Mouse (Mus musculus) forebrain, embryonic 10.5 days (tissue): ENCODE results near the gene Sv2a. TPM values are rescaled to one million over a fixed set of nuclear protein-coding genes. Genes with fewer than 3 reads are reported as not detected.
"Not testable (repeated sequence)": the region's sequence is repeated elsewhere in the genome, so short reads cannot be mapped to it uniquely, and the experiment has no call there.

Experiments used
- DNase-seq: peaks from one replicate; pipeline ENCODE4 v3.0.0-alpha.2; 2017; ENCODE audit warnings: low spot score; ENCODE audit errors: extremely low spot score
- H3K27ac ChIP-seq: fragments of 300-500 bp; sonication (generic); 2 replicates; pipeline ENCODE4 v1.5.1; 2016; ENCODE audit warnings: mild to moderate bottlenecking
- H3K27me3 ChIP-seq: fragments of 300-500 bp; sonication (generic); 2 replicates; pipeline ENCODE4 v1.6.1; 2016; ENCODE audit warnings: mild to moderate bottlenecking; ENCODE audit not compliant: poor library complexity, severe bottlenecking
- H3K36me3 ChIP-seq: fragments of 300-500 bp; sonication (generic); replicated peaks from 2 replicates; pipeline ENCODE4 v1.6.1; 2016; ENCODE audit warnings: mild to moderate bottlenecking, moderate library complexity
- H3K4me1 ChIP-seq: fragments of 300-500 bp; sonication (generic); 2 replicates; pipeline ENCODE4 v1.6.1; 2016
- H3K4me3 ChIP-seq: fragments of 300-500 bp; sonication (generic); 2 replicates; pipeline ENCODE4 v1.5.1; 2016; ENCODE audit warnings: mild to moderate bottlenecking, moderate library complexity
- H3K9me3 ChIP-seq: fragments of 300-500 bp; sonication (generic); 2 replicates; pipeline ENCODE4 v1.6.1; 2016; ENCODE audit warnings: mild to moderate bottlenecking, moderate library complexity
- WGBS: fragments of 180-500 bp; shearing (Covaris S2); methylation state at CpG from one replicate; pipeline ENCODE4 v1.1.7; 2016; 5-methylcytosine and 5-hydroxymethylcytosine counted together
- polyA plus RNA-seq: library from polyadenylated mRNA; unstranded; fragments of >200 nt; fragmentation: Nextera tagmentation; extraction: Ambion mirVana; gene quantifications from 2 replicates; pipeline ENCODE4 v1.2.1, GENCODE M21; 2016

The Sv2a gene
- polyA plus RNA-seq, 1 experiment from 2014 or later: 3.5 TPM

GRCm38 (mm10) chr3:96178902-96179301, 2.0 kb upstream of the Sv2a start:
- Histone ChIP-seq H3K4me1 (peaks cover 49% of the 10 kb centered on the region), H3K36me3 (peaks cover 54% of the 10 kb centered on the region), H3K27me3 (no peaks in the 10 kb centered on the region), H3K4me3 (no peak overlapping the region), H3K9me3 (no peaks in the 10 kb centered on the region), H3K27ac (no peak overlapping the region)
- no peak for DNase-seq
- WGBS: 81% methylated on average over 2 of the region's 2 CpGs

- Histone ChIP-seq H3K36me3 (peaks cover 47% of the 10 kb centered on the region), H3K4me1 (peaks cover 45% of the 10 kb centered on the region), H3K9me3 (no peaks in the 10 kb centered on the region), H3K27ac (no peak overlapping the region), H3K27me3 (no peaks in the 10 kb centered on the region), H3K4me3 (no peak overlapping the region)
- DNase-seq: no peak
- 72% methylated on average over 4 of the region's 4 CpGs for WGBS
Measured at GRCm38 (mm10) chr3:96179531-96179930, 1.4 kb upstream of the Sv2a start.

GRCm38 (mm10) chr3:96181510-96182381, 795 bp downstream of the Sv2a start:
- peaks cover 39% of the 10 kb centered on the region for H3K4me1 ChIP-seq
- no peaks in the 10 kb centered on the region for H3K27me3 ChIP-seq
- DNase-seq: no peak
- no peaks in the 10 kb centered on the region for H3K9me3 ChIP-seq
- peak overlapping the region; percentile 62 for H3K4me3 ChIP-seq
- WGBS: 37% methylated on average over 12 of the region's 12 CpGs
- peaks cover 25% of the 10 kb centered on the region for H3K36me3 ChIP-seq
- H3K27ac ChIP-seq: peak overlapping the region; percentile 12; the same call in 1 of the 2 replicates

DNA sequence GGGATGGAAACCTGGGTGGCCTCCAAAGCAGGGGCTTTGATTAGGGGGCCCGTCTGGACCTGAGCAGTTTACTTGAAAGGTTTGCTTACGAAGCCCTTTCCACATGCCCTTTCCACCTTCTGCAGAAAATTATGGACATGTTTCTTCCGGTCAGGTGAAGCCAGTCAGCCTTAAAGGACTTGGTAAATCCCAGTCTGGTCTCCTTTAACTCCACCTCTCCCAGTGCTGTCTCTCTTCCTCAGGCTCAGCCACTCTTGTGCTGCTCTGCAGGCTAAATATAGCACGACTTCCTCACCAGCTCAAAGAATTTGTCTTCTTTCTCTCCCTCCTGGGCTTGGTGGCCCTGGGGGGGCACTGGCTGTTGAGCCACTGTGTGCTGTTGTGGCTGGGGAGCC, 1.4 kb downstream of the Sv2a start:
- no peaks in the 10 kb centered on the region for H3K27me3 ChIP-seq
- peaks cover 20% of the 10 kb centered on the region for H3K36me3 ChIP-seq
- DNase-seq: no peak
- no peaks in the 10 kb centered on the region for H3K9me3 ChIP-seq
- peaks cover 39% of the 10 kb centered on the region for H3K4me1 ChIP-seq
- H3K4me3 ChIP-seq: peak overlapping the region; percentile 62; the same call in 1 of the 2 replicates
- no peak overlapping the region for H3K27ac ChIP-seq
- 32% methylated on average over 4 of the region's 4 CpGs for WGBS

DNA sequence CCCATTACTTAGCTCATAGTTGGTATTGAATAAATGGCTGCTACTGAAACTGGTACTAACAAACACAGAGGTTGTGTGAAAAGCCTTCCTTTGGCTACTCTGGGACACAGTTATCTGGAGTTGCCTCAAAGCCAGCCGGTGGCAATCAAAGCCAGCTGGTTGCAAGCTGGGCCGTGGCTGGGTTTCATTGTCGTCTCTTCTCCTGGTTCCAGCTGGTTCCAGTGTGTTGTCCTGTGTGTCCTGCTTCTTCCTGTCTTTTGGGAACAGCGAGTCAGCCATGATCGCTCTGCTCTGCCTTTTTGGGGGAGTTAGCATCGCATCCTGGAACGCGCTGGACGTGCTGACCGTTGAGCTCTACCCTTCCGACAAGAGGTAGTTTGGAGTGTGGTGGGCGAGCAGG, 12.0 kb downstream of the Sv2a start:
- Histone ChIP-seq H3K36me3 (peaks cover 9% of the 10 kb centered on the region), H3K9me3 (peaks cover 5% of the 10 kb centered on the region; the same call in 1 of the 2 replicates), H3K4me3 (no peak overlapping the region), H3K4me1 (peaks cover 27% of the 10 kb centered on the region), H3K27me3 (no peaks in the 10 kb centered on the region), H3K27ac (peak overlapping the region; percentile 3; the same call in 1 of the 2 replicates)
- 53% methylated on average over 12 of the region's 12 CpGs for WGBS
- DNase-seq: no peak

DNA sequence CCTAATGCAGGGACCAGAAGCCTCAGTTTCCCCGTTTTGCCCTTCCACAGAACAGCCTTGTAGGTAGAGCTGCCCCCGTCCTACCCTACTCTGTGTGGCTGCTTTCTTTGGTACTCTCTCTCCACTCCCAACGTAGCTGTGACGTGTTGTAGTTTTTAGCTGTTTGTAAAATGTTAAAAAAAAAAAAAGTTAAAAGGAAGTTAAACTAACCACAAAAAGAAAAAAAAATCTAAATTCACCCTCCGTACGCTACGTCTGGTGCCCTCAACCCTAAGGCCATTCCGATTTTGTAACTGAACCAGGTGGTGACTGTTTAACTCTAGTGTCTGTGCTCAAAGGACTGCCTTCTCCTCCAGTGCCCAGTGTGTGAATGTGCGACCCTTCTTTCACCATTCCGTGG, 14.0 kb downstream of the Sv2a start:
- Histone ChIP-seq H3K4me1 (peaks cover 30% of the 10 kb centered on the region), H3K4me3 (no peak overlapping the region), H3K9me3 (peaks cover 5% of the 10 kb centered on the region; the same call in 1 of the 2 replicates), H3K36me3 (peaks cover 9% of the 10 kb centered on the region), H3K27me3 (peaks cover 9% of the 10 kb centered on the region), H3K27ac (no peak overlapping the region)
- DNase-seq: no peak
- WGBS: 90% methylated on average over 10 of the region's 10 CpGs

DNA sequence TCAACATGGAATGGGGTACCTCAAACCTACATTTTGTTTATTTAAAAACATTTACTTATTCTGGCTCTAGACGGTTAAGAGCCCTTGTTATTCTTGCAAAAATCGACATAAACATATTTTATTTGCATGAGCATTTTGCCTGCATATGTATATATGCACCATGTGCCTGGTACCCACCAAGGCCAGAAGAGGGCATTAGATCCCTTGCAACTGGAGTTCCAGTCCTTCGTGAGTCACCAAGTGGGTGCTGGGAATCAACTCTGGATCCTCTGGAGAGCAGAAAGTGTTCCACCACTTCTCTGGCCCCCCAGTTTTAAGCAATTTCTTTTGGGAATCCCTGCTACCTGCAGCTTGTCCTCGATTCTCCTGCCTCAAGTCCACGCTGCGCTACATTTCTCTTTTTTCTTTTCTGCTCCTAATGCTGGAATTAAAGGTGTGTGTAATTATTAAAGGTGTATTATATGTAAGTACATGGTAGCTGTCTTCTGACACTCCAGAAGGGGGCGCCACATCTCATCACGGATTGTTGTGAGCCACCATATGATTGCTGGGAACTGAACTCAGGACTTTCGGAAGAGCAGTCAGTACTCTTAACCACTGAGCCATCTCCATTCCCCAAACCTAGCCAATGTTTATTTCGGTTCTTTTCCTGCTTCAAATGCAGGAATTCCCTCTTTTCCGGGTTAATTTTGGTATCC, 14.8 kb downstream of the Sv2a start:
- H3K4me3 ChIP-seq: peak overlapping the region; percentile 79
- H3K27me3 ChIP-seq: peaks cover 9% of the 10 kb centered on the region
- peaks cover 9% of the 10 kb centered on the region for H3K36me3 ChIP-seq
- H3K4me1 ChIP-seq: peaks cover 30% of the 10 kb centered on the region
- H3K9me3 ChIP-seq: peaks cover 5% of the 10 kb centered on the region; the same call in 1 of the 2 replicates
- no peak overlapping the region for H3K27ac ChIP-seq
- WGBS: 92% methylated on average over 11 of the region's 11 CpGs
- DNase-seq: no peak

GRCm38 (mm10) chr3:96196437-96197128, 15.6 kb downstream of the Sv2a start:
- peaks cover 9% of the 10 kb centered on the region for H3K27me3 ChIP-seq
- DNase-seq: no peak
- H3K27ac ChIP-seq: peak overlapping the region; percentile 98
- peaks cover 9% of the 10 kb centered on the region for H3K36me3 ChIP-seq
- H3K4me3 ChIP-seq: peak overlapping the region; percentile 79
- WGBS: 21% methylated on average over 27 of the region's 27 CpGs
- H3K4me1 ChIP-seq: peaks cover 30% of the 10 kb centered on the region
- peaks cover 5% of the 10 kb centered on the region; the same call in 1 of the 2 replicates for H3K9me3 ChIP-seq

GRCm38 (mm10) chr3:96197129-96197749, 16.3 kb downstream of the Sv2a start:
- Histone ChIP-seq H3K9me3 (peaks cover 5% of the 10 kb centered on the region; the same call in 1 of the 2 replicates), H3K36me3 (peaks cover 9% of the 10 kb centered on the region), H3K4me1 (peaks cover 30% of the 10 kb centered on the region), H3K27ac (peak overlapping the region; percentile 98), H3K4me3 (peak overlapping the region; percentile 79), H3K27me3 (peaks cover 9% of the 10 kb centered on the region)
- WGBS: under 1% methylated on average over 50 of the region's 50 CpGs
- DNase-seq: peak; percentile 89

GRCm38 (mm10) chr3:96198181-96198580, 17.2 kb downstream of the Sv2a start:
- no peak for DNase-seq
- Histone ChIP-seq H3K27ac (peak overlapping the region; percentile 98), H3K4me3 (peak overlapping the region; percentile 79), H3K4me1 (peaks cover 27% of the 10 kb centered on the region), H3K36me3 (peaks cover 9% of the 10 kb centered on the region), H3K9me3 (peaks cover 5% of the 10 kb centered on the region; the same call in 1 of the 2 replicates), H3K27me3 (peaks cover 9% of the 10 kb centered on the region)
- WGBS: 2% methylated on average over 6 of the region's 6 CpGs

GRCm38 (mm10) chr3:96198601-96199251, 17.8 kb downstream of the Sv2a start:
- Histone ChIP-seq H3K4me3 (peak overlapping the region; percentile 79; the same call in 1 of the 2 replicates), H3K4me1 (peaks cover 22% of the 10 kb centered on the region)
- WGBS: 27% methylated on average over 8 of the region's 8 CpGs
- H3K27ac ChIP-seq, H3K9me3 ChIP-seq, H3K27me3 ChIP-seq, DNase-seq, H3K36me3 ChIP-seq: not testable (repeated sequence)

GRCm38 (mm10) chr3:96199731-96200130, 18.8 kb downstream of the Sv2a start:
- 80% methylated on average over 2 of the region's 2 CpGs for WGBS
- H3K27me3 ChIP-seq: peaks cover 9% of the 10 kb centered on the region
- DNase-seq: no peak
- H3K4me3 ChIP-seq: no peak overlapping the region
- peaks cover 9% of the 10 kb centered on the region for H3K36me3 ChIP-seq
- no peak overlapping the region for H3K27ac ChIP-seq
- H3K4me1 ChIP-seq: peaks cover 19% of the 10 kb centered on the region
- peaks cover 5% of the 10 kb centered on the region; the same call in 1 of the 2 replicates for H3K9me3 ChIP-seq
